Mouse (Mus musculus): ENCODE results near the gene Rgs9.

The Rgs9 gene

GRCm38 (mm10) chr11:109240126-109240525 is 57.8 kb downstream of the Rgs9 start:
- no peak for DNase-seq (ENCODE audit: low spot score in 2 of 2)

- DNase-seq (ENCODE audit: low spot score in 2 of 2), result no peak
Measured at GRCm38 (mm10) chr11:109238671-109239070, 59.3 kb downstream of the Rgs9 start.

GRCm38 (mm10) chr11:109237796-109238195 is 60.1 kb downstream of the Rgs9 start:
- DNase-seq (ENCODE audit: low spot score in 2 of 2), result no peak

- DNase-seq (ENCODE audit: low spot score in 2 of 2), result no peak
Measured at GRCm38 (mm10) chr11:109233627-109234026, 64.3 kb downstream of the Rgs9 start.

- no peak for DNase-seq (ENCODE audit: low spot score in 2 of 2)
Measured at GRCm38 (mm10) chr11:109232811-109233210, 65.1 kb downstream of the Rgs9 start.

GRCm38 (mm10) chr11:109227139-109227538 is 70.8 kb downstream of the Rgs9 start:
- DNase-seq (ENCODE audit: low spot score in 2 of 2), result no peak

GRCm38 (mm10) chr11:109221209-109222007 is 76.5 kb downstream of the Rgs9 start:
- no peak for DNase-seq (ENCODE audit: low spot score in 2 of 2)

- no peak for DNase-seq (ENCODE audit: low spot score in 2 of 2)
Measured at GRCm38 (mm10) chr11:109218722-109219430, 79.1 kb downstream of the Rgs9 start.

- no peak for DNase-seq (ENCODE audit: low spot score in 2 of 2)
Measured at GRCm38 (mm10) chr11:109217827-109218536, 79.9 kb downstream of the Rgs9 start.

- DNase-seq (ENCODE audit: low spot score in 2 of 2), result no peak
Measured at GRCm38 (mm10) chr11:109210772-109211171, 87.2 kb downstream of the Rgs9 start.

- no peak for DNase-seq (ENCODE audit: low spot score in 2 of 2)
Measured at GRCm38 (mm10) chr11:109210341-109210740, 87.6 kb downstream of the Rgs9 start.

- DNase-seq (ENCODE audit: low spot score in 2 of 2), result no peak
Measured at GRCm38 (mm10) chr11:109206732-109207131, 91.2 kb downstream of the Rgs9 start.

GRCm38 (mm10) chr11:109206028-109206427 is 91.9 kb downstream of the Rgs9 start:
- no peak for DNase-seq (ENCODE audit: low spot score in 2 of 2)

- DNase-seq (ENCODE audit: low spot score in 2 of 2), result no peak
Measured at GRCm38 (mm10) chr11:109199612-109200293, 98.2 kb downstream of the Rgs9 start.

- peak; percentile 37 to 71 for DNase-seq (ENCODE audit: low spot score in 2 of 2)
Measured at GRCm38 (mm10) chr11:109192673-109193557, 105.0 kb downstream of the Rgs9 start.

GRCm38 (mm10) chr11:109188235-109188634 is 109.7 kb downstream of the Rgs9 start:
- DNase-seq (ENCODE audit: low spot score in 2 of 2), result no peak

GRCm38 (mm10) chr11:109187631-109188184 is 110.2 kb downstream of the Rgs9 start:
- DNase-seq (ENCODE audit: low spot score in 2 of 2), result no peak

GRCm38 (mm10) chr11:109181118-109181517 is 116.8 kb downstream of the Rgs9 start:
- DNase-seq (ENCODE audit: low spot score in 2 of 2), result no peak

GRCm38 (mm10) chr11:109180290-109180689 is 117.6 kb downstream of the Rgs9 start:
- no peak for DNase-seq (ENCODE audit: low spot score in 2 of 2)

- DNase-seq (ENCODE audit: low spot score in 2 of 2), result peak in 1 of 2 experiments; percentile 11
Measured at GRCm38 (mm10) chr11:109178788-109179518, 119.0 kb downstream of the Rgs9 start.
